Mouse (Mus musculus): Measurements from ENCODE around the gene Tpm4. TPM values are rescaled to one million over a fixed set of nuclear protein-coding genes. Genes with fewer than 3 reads are reported as not detected.
"Not testable (repeated sequence)": the region's sequence is repeated elsewhere in the genome, so short reads cannot be mapped to it uniquely, and the experiment has no call there.

Gene Tpm4
- polyA plus RNA-seq, 2 experiments, result 49.0 to 69.2 TPM

DNA sequence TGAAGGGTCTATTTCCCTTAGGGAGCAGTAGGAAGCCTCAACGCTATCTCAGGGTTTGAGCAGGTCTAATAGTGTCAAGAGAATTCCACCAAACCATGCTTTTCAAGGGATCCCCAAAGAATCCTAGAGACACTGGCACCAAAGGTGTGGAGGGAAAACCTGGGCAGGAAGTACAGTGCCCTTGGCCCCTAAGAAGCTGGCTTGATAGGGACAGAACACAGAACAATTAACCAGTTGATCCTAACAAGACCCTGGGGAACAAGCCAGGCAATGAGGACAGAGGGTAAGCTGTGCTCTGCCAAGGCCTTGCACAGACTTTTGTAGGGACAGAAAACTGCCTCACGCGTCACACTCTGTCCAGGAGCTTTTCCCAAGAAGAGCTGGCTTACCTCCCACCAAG is 28.0 kb upstream of the Tpm4 start, which contains the start of gene Olfr374:
Gene Olfr374, plus strand, starts transcription at position 301 of the 400 bp plus-strand sequence.
- H3K4me1 ChIP-seq (replicated peaks; ENCODE audit: control insufficient read depth in 2 of 2, insufficient read depth in 2 of 2, low read length in 1 of 2), result no peaks in the 10 kb centered on the region
- no peak within 1 kb of the TSS for H3K4me2 ChIP-seq (ENCODE audit: low read depth)
- 79% methylated on average over 3 of the region's 3 CpGs for WGBS (ENCODE audit: insufficient replicate concordance)

DNA sequence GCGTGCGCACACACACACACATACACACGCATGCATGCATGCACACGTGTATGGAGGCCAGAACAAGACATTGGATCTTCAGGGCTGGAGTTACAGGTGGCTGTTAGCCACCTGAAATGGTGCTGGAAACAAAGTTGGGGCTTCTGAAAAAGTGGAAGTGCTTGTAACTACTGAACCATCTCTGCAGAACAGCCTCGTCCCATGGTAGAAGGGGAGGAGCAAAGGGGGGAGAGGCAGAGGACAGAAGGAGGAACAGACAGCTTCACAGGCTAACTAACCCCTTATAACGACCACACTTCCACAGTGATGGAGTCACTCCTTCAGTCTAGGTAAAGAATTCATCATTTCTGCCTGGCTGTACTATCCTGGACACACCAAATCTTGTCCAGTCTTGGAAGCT is 23.9 kb upstream of the Tpm4 start:
- H3K9me3 ChIP-seq (ENCODE audit: control insufficient read depth, low read length), result no peaks in the 10 kb centered on the region
- no peak overlapping the region for H3K27ac ChIP-seq
- no peaks in the 10 kb centered on the region for H3K27me3 ChIP-seq (ENCODE audit: control insufficient read depth, insufficient read depth, low read length)
- no peaks in the 10 kb centered on the region for H3K4me1 ChIP-seq (replicated peaks; ENCODE audit: control insufficient read depth in 2 of 2, insufficient read depth in 2 of 2, low read length in 1 of 2)
- H3K4me3 ChIP-seq (ENCODE audit: insufficient read depth in 1 of 2, low read depth in 2 of 2, low read length in 2 of 2), result no peak overlapping the region
- no peak for DNase-seq (ENCODE audit: low read depth in 3 of 3, low spot score in 3 of 3)
- no peak for ATAC-seq (ENCODE audit: insufficient read depth)
- no peaks in the 10 kb centered on the region for H3K36me3 ChIP-seq (replicated peaks; ENCODE audit: control insufficient read depth, insufficient read depth, low read depth)
- WGBS (ENCODE audit: insufficient replicate concordance), result 54% methylated on average over 6 of the region's 6 CpGs
- no peak overlapping the region for H3K4me2 ChIP-seq (ENCODE audit: low read depth)
- TF ChIP-seq CTCF (IDR thresholded peaks at IDR 0.05; ENCODE audit: low read depth), result no peak
- no peak for TF ChIP-seq EP300 (IDR thresholded peaks at IDR 0.05; ENCODE audit: low read depth)
- no peak overlapping the region for H3K9ac ChIP-seq (replicated peaks)

More for the DNA sequence above, 28.0 kb upstream of the Tpm4 start, which contains the start of gene Olfr374:
- H3K36me3 ChIP-seq (replicated peaks; ENCODE audit: control insufficient read depth, insufficient read depth, low read depth), result no peaks in the 10 kb centered on the region
- no peak for TF ChIP-seq EP300 (IDR thresholded peaks at IDR 0.05; ENCODE audit: low read depth)
- no peak for TF ChIP-seq CTCF (IDR thresholded peaks at IDR 0.05; ENCODE audit: low read depth)
- no peak within 1 kb of the TSS for H3K9ac ChIP-seq (replicated peaks)
- no peak within 1 kb of the TSS for H3K27ac ChIP-seq
- no peaks in the 10 kb centered on the region for H3K9me3 ChIP-seq (ENCODE audit: control insufficient read depth, low read length)
- DNase-seq (ENCODE audit: low read depth in 3 of 3, low spot score in 3 of 3), result no peak
- no peak for ATAC-seq (ENCODE audit: insufficient read depth)
- H3K4me3 ChIP-seq (ENCODE audit: insufficient read depth in 1 of 2, low read depth in 2 of 2, low read length in 2 of 2), result no peak within 1 kb of the TSS
- H3K27me3 ChIP-seq (ENCODE audit: control insufficient read depth, insufficient read depth, low read length), result no peaks in the 10 kb centered on the region

DNA sequence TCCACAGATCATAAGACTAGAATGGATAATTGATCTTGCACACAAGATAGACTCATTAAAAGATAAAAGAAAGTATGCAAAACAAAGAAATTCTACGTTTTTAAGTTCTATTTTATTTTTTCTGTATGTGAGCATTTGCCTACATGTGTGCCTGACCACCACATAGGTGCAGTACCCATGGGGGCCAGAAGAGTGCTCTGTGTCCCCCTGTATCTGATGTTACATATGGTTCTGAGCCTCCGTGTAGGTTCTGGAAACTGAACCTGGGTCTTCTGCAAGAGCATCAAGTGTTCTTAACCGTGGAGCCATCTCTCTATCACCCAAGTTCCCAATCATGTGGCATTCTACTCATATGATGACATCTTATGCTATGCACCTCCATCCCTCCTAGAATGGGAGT is 22.3 kb upstream of the Tpm4 start:
- Histone ChIP-seq H3K4me2 (ENCODE audit: low read depth) (no peak overlapping the region), H3K27me3 (ENCODE audit: control insufficient read depth, insufficient read depth, low read length) (no peaks in the 10 kb centered on the region), H3K36me3 (replicated peaks; ENCODE audit: control insufficient read depth, insufficient read depth, low read depth) (no peaks in the 10 kb centered on the region), H3K9me3 (ENCODE audit: control insufficient read depth, low read length) (no peaks in the 10 kb centered on the region), H3K4me1 (replicated peaks; ENCODE audit: control insufficient read depth in 2 of 2, insufficient read depth in 2 of 2, low read length in 1 of 2) (no peaks in the 10 kb centered on the region), H3K4me3 (ENCODE audit: insufficient read depth in 1 of 2, low read depth in 2 of 2, low read length in 2 of 2) (no peak overlapping the region), H3K27ac (no peak overlapping the region), H3K9ac (replicated peaks) (no peak overlapping the region)
- WGBS (ENCODE audit: insufficient replicate concordance), result 45% methylated on average over 3 of the region's 3 CpGs
- ATAC-seq (ENCODE audit: insufficient read depth) (no peak), DNase-seq (ENCODE audit: low read depth in 3 of 3, low spot score in 3 of 3) (no peak)
- TF ChIP-seq EP300 (IDR thresholded peaks at IDR 0.05; ENCODE audit: low read depth) (no peak), CTCF (IDR thresholded peaks at IDR 0.05; ENCODE audit: low read depth) (no peak)

GRCm38 (mm10) chr8:72115202-72115601 is 19.6 kb upstream of the Tpm4 start:
- no peak for DNase-seq (ENCODE audit: low read depth in 3 of 3, low spot score in 3 of 3)
- WGBS (ENCODE audit: insufficient replicate concordance), result 63% methylated on average over 2 of the region's 2 CpGs
- Histone ChIP-seq H3K4me1 (replicated peaks; ENCODE audit: control insufficient read depth in 2 of 2, insufficient read depth in 2 of 2, low read length in 1 of 2) (no peaks in the 10 kb centered on the region), H3K9me3 (ENCODE audit: control insufficient read depth, low read length) (no peaks in the 10 kb centered on the region), H3K4me2 (ENCODE audit: low read depth) (no peak overlapping the region), H3K9ac (replicated peaks) (no peak overlapping the region), H3K4me3 (ENCODE audit: insufficient read depth in 1 of 2, low read depth in 2 of 2, low read length in 2 of 2) (no peak overlapping the region), H3K27me3 (ENCODE audit: control insufficient read depth, insufficient read depth, low read length) (no peaks in the 10 kb centered on the region), H3K27ac (no peak overlapping the region), H3K36me3 (replicated peaks; ENCODE audit: control insufficient read depth, insufficient read depth, low read depth) (no peaks in the 10 kb centered on the region)
- no peak for ATAC-seq (ENCODE audit: insufficient read depth)
- TF ChIP-seq EP300 (IDR thresholded peaks at IDR 0.05; ENCODE audit: low read depth) (no peak), CTCF (IDR thresholded peaks at IDR 0.05; ENCODE audit: low read depth) (no peak)

DNA sequence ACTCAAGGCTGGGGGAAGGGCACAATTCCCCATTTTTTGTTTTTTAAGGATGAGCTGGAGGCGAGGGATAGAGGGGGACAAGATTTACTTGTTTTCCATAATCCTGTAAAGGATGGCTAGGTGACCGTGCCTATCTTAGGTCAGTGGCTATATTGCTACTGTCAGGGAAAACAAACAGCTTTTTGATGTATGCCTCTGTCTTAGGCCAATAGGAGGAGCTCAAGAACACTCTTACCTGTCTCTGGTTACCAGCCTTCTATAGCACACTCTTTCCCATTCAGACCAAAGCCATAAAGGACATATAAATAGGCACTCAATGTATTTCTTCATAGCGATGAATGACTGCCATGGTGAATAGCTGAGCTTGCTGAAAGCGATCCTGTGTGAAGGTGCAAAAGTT is 16.2 kb upstream of the Tpm4 start:
- TF ChIP-seq EP300 (IDR thresholded peaks at IDR 0.05; ENCODE audit: low read depth), result no peak
- no peak for TF ChIP-seq CTCF (IDR thresholded peaks at IDR 0.05; ENCODE audit: low read depth)

DNA sequence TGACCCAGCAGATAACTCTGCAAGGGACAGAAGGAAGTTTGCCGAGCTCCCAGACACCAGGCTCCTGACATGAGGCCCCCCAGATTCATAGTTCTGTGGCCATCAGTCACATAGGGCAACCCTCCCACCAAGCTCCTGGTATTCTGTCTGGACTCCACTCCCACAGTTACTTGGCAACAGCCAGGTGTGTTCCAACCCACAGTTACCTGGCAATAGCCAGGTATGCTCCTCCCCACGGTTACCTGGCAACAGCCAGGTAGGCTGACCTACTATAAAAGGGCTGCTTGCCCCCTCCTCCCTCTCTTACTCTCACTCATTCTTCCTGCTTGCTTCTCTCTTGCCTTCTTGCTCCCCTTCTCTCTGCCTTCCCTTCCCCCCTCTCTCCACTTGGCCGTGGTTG is 13.3 kb upstream of the Tpm4 start:
- not testable (repeated sequence) for H3K4me3 ChIP-seq (ENCODE audit: insufficient read depth in 1 of 2, low read depth in 2 of 2, low read length in 2 of 2); H3K27me3 ChIP-seq (ENCODE audit: control insufficient read depth, insufficient read depth, low read length); DNase-seq (ENCODE audit: low read depth in 3 of 3, low spot score in 3 of 3); H3K9me3 ChIP-seq (ENCODE audit: control insufficient read depth, low read length); H3K4me2 ChIP-seq (ENCODE audit: low read depth); ATAC-seq (ENCODE audit: insufficient read depth); H3K27ac ChIP-seq; H3K4me1 ChIP-seq (replicated peaks; ENCODE audit: control insufficient read depth in 2 of 2, insufficient read depth in 2 of 2, low read length in 1 of 2); H3K36me3 ChIP-seq (replicated peaks; ENCODE audit: control insufficient read depth, insufficient read depth, low read depth); H3K9ac ChIP-seq (replicated peaks)
- WGBS (ENCODE audit: insufficient replicate concordance), result 39% methylated on average over 3 of the region's 3 CpGs

More for the DNA sequence above, 16.2 kb upstream of the Tpm4 start:
- WGBS (ENCODE audit: insufficient replicate concordance), result 26% methylated on average over 4 of the region's 4 CpGs
- no peak overlapping the region for H3K4me2 ChIP-seq (ENCODE audit: low read depth)
- H3K27ac ChIP-seq, result no peak overlapping the region
- H3K4me1 ChIP-seq (replicated peaks; ENCODE audit: control insufficient read depth in 2 of 2, insufficient read depth in 2 of 2, low read length in 1 of 2), result no peaks in the 10 kb centered on the region
- no peaks in the 10 kb centered on the region for H3K27me3 ChIP-seq (ENCODE audit: control insufficient read depth, insufficient read depth, low read length)
- no peak overlapping the region for H3K9ac ChIP-seq (replicated peaks)
- H3K9me3 ChIP-seq (ENCODE audit: control insufficient read depth, low read length), result no peaks in the 10 kb centered on the region
- no peak for DNase-seq (ENCODE audit: low read depth in 3 of 3, low spot score in 3 of 3)
- no peak for ATAC-seq (ENCODE audit: insufficient read depth)
- H3K4me3 ChIP-seq (ENCODE audit: insufficient read depth in 1 of 2, low read depth in 2 of 2, low read length in 2 of 2), result no peak overlapping the region
- no peaks in the 10 kb centered on the region for H3K36me3 ChIP-seq (replicated peaks; ENCODE audit: control insufficient read depth, insufficient read depth, low read depth)
